Mouse (Mus musculus) hindbrain, embryonic 13.5 days (tissue): Measurements from ENCODE around the gene Pafah1b2. TPM values are rescaled to one million over a fixed set of nuclear protein-coding genes. Genes with fewer than 3 reads are reported as not detected.

Source experiments
- ATAC-seq: fragments of 200-750 bp; cut with Nextera tagmentation; 2 replicates; pipeline ENCODE4 v1.8.0; 2017; ENCODE audit warnings: moderate TSS enrichment; ENCODE audit not compliant: low FRiP score
- H3K27ac ChIP-seq: fragments of 300-500 bp; sonication (generic); 2 replicates; pipeline ENCODE4 v1.5.1; 2015; ENCODE audit warnings: inconsistent platforms, mild to moderate bottlenecking, moderate library complexity
- H3K27me3 ChIP-seq: fragments of 300-500 bp; sonication (generic); 2 replicates; pipeline ENCODE4 v1.6.1; 2015; ENCODE audit warnings: mild to moderate bottlenecking, inconsistent platforms
- H3K36me3 ChIP-seq: fragments of 300-500 bp; sonication (generic); 2 replicates; pipeline ENCODE4 v1.6.1; 2015; ENCODE audit warnings: mild to moderate bottlenecking, inconsistent platforms
- H3K4me1 ChIP-seq: fragments of 300-500 bp; sonication (generic); replicated peaks from 2 replicates; pipeline ENCODE4 v1.6.1; 2015; ENCODE audit warnings: inconsistent platforms
- H3K4me2 ChIP-seq: fragments of 300-500 bp; sonication (generic); 2 replicates; pipeline ENCODE4 v1.6.1; 2015; ENCODE audit warnings: inconsistent platforms, mild to moderate bottlenecking, moderate library complexity
- H3K4me3 ChIP-seq: fragments of 300-500 bp; sonication (generic); 2 replicates; pipeline ENCODE4 v1.5.1; 2015; ENCODE audit warnings: mild to moderate bottlenecking, inconsistent platforms
- H3K9ac ChIP-seq: fragments of 300-500 bp; sonication (generic); 2 replicates; pipeline ENCODE4 v1.6.1; 2015; ENCODE audit warnings: mild to moderate bottlenecking, inconsistent platforms
- H3K9me3 ChIP-seq: fragments of 300-500 bp; sonication (generic); 2 replicates; pipeline ENCODE4 v1.6.1; 2016; ENCODE audit warnings: inconsistent platforms
- WGBS: fragments of 180-500 bp; shearing (Covaris S2); methylation state at CpG from one replicate; pipeline ENCODE4 v1.1.7; 2015; 5-methylcytosine and 5-hydroxymethylcytosine counted together
- polyA plus RNA-seq: library from polyadenylated mRNA; unstranded; fragments of >200 nt; fragmentation: Nextera tagmentation; extraction: Ambion mirVana; gene quantifications from 2 replicates; pipeline ENCODE4 v1.2.1, GENCODE M21; 2015

Pafah1b2 gene
- polyA plus RNA-seq: 301 and 314 TPM in 2 replicates

- Histone ChIP-seq H3K9me3 (no peaks in the 10 kb centered on the region), H3K4me1 (peaks cover 51% of the 10 kb centered on the region), H3K4me3 (peak within 1 kb of the TSS; percentile 94), H3K9ac (peak within 1 kb of the TSS; percentile 98), H3K27me3 (no peaks in the 10 kb centered on the region), H3K27ac (peak within 1 kb of the TSS; percentile 94), H3K4me2 (peak within 1 kb of the TSS; percentile 69), H3K36me3 (no peaks in the 10 kb centered on the region)
- 4% methylated on average over 56 of the region's 78 CpGs for WGBS
- ATAC-seq: peak; percentile 89
Measured at GRCm38 (mm10) chr9:46012091-46013008, at the start of gene Pafah1b2, which contains the start of gene Sik3. Gene Pafah1b2 (minus strand): TSS chr9:46012690. Gene Sik3 (plus strand): TSS chr9:46012820.

- Histone ChIP-seq H3K36me3 (no peaks in the 10 kb centered on the region), H3K9ac (no peak overlapping the region), H3K9me3 (no peaks in the 10 kb centered on the region), H3K27ac (no peak overlapping the region; the same call in 1 of the 2 replicates), H3K4me1 (peaks cover 5% of the 10 kb centered on the region; the same call in 1 of the 2 replicates), H3K27me3 (no peaks in the 10 kb centered on the region), H3K4me2 (no peak overlapping the region), H3K4me3 (no peak overlapping the region)
- no peak for ATAC-seq
- WGBS: 72% methylated on average over 9 of the region's 9 CpGs
Measured at GRCm38 (mm10) chr9:46061696-46062425, 49.4 kb upstream of the Pafah1b2 start.

- no peak overlapping the region for H3K4me3 ChIP-seq
- no peak for ATAC-seq
- H3K27me3 ChIP-seq: no peaks in the 10 kb centered on the region
- peaks cover 7% of the 10 kb centered on the region; the same call in 1 of the 2 replicates for H3K4me1 ChIP-seq
- 76% methylated on average over 2 of the region's 2 CpGs for WGBS
- H3K36me3 ChIP-seq: no peaks in the 10 kb centered on the region
- H3K9ac ChIP-seq: no peak overlapping the region
- no peak overlapping the region for H3K4me2 ChIP-seq
- H3K9me3 ChIP-seq: no peaks in the 10 kb centered on the region
- no peak overlapping the region for H3K27ac ChIP-seq
Measured at GRCm38 (mm10) chr9:46060249-46060648, 47.8 kb upstream of the Pafah1b2 start.

- Histone ChIP-seq H3K36me3 (no peaks in the 10 kb centered on the region), H3K4me3 (no peak overlapping the region), H3K27me3 (no peaks in the 10 kb centered on the region), H3K4me2 (no peak overlapping the region), H3K9ac (no peak overlapping the region), H3K4me1 (peaks cover 17% of the 10 kb centered on the region; the same call in 1 of the 2 replicates), H3K9me3 (no peaks in the 10 kb centered on the region), H3K27ac (no peak overlapping the region)
- ATAC-seq: no peak
- WGBS: 89% methylated on average over 3 of the region's 3 CpGs
Measured at GRCm38 (mm10) chr9:46058065-46058464, 45.6 kb upstream of the Pafah1b2 start.

- ATAC-seq: no peak
- no peaks in the 10 kb centered on the region for H3K9me3 ChIP-seq
- H3K36me3 ChIP-seq: no peaks in the 10 kb centered on the region
- H3K4me2 ChIP-seq: no peak overlapping the region
- no peak overlapping the region for H3K27ac ChIP-seq
- no peak overlapping the region for H3K4me3 ChIP-seq
- no peak overlapping the region for H3K9ac ChIP-seq
- no peaks in the 10 kb centered on the region for H3K27me3 ChIP-seq
- WGBS: 65% methylated on average over 9 of the region's 9 CpGs
- peaks cover 29% of the 10 kb centered on the region for H3K4me1 ChIP-seq
Measured at GRCm38 (mm10) chr9:46053014-46053666, 40.6 kb upstream of the Pafah1b2 start.

GRCm38 (mm10) chr9:46050203-46050602, 37.7 kb upstream of the Pafah1b2 start:
- no peaks in the 10 kb centered on the region for H3K9me3 ChIP-seq
- 83% methylated on average over 8 of the region's 8 CpGs for WGBS
- peaks cover 32% of the 10 kb centered on the region for H3K4me1 ChIP-seq
- H3K4me3 ChIP-seq: no peak overlapping the region
- no peak overlapping the region for H3K27ac ChIP-seq
- H3K9ac ChIP-seq: no peak overlapping the region
- no peak overlapping the region for H3K4me2 ChIP-seq
- ATAC-seq: no peak
- H3K36me3 ChIP-seq: no peaks in the 10 kb centered on the region
- H3K27me3 ChIP-seq: no peaks in the 10 kb centered on the region

- no peak overlapping the region for H3K27ac ChIP-seq
- no peak overlapping the region for H3K4me3 ChIP-seq
- no peaks in the 10 kb centered on the region for H3K36me3 ChIP-seq
- H3K27me3 ChIP-seq: no peaks in the 10 kb centered on the region
- WGBS: 85% methylated on average over 7 of the region's 7 CpGs
- no peak overlapping the region for H3K4me2 ChIP-seq
- no peaks in the 10 kb centered on the region for H3K9me3 ChIP-seq
- ATAC-seq: no peak
- no peak overlapping the region for H3K9ac ChIP-seq
- H3K4me1 ChIP-seq: peaks cover 31% of the 10 kb centered on the region
Measured at GRCm38 (mm10) chr9:46049525-46049924, 37.0 kb upstream of the Pafah1b2 start.

GRCm38 (mm10) chr9:46046724-46047517, 34.4 kb upstream of the Pafah1b2 start:
- Histone ChIP-seq H3K27ac (no peak overlapping the region), H3K9me3 (no peaks in the 10 kb centered on the region), H3K4me3 (no peak overlapping the region), H3K27me3 (no peaks in the 10 kb centered on the region), H3K9ac (no peak overlapping the region), H3K4me1 (peaks cover 18% of the 10 kb centered on the region), H3K4me2 (no peak overlapping the region), H3K36me3 (no peaks in the 10 kb centered on the region)
- WGBS: 52% methylated on average over 11 of the region's 11 CpGs
- no peak for ATAC-seq

- Histone ChIP-seq H3K27me3 (no peaks in the 10 kb centered on the region), H3K9ac (no peak overlapping the region), H3K4me1 (peaks cover 8% of the 10 kb centered on the region; the same call in 1 of the 2 replicates), H3K4me2 (no peak overlapping the region), H3K4me3 (no peak overlapping the region), H3K36me3 (no peaks in the 10 kb centered on the region), H3K27ac (no peak overlapping the region), H3K9me3 (no peaks in the 10 kb centered on the region)
- no peak for ATAC-seq
- 89% methylated on average over 8 of the region's 8 CpGs for WGBS
Measured at GRCm38 (mm10) chr9:46043626-46044025, 31.1 kb upstream of the Pafah1b2 start.

GRCm38 (mm10) chr9:46042387-46042786, 29.9 kb upstream of the Pafah1b2 start:
- no peaks in the 10 kb centered on the region for H3K36me3 ChIP-seq
- H3K9ac ChIP-seq: no peak overlapping the region
- H3K27ac ChIP-seq: no peak overlapping the region
- peaks cover 8% of the 10 kb centered on the region; the same call in 1 of the 2 replicates for H3K4me1 ChIP-seq
- WGBS: 80% methylated on average over 3 of the region's 3 CpGs
- ATAC-seq: no peak
- H3K4me2 ChIP-seq: no peak overlapping the region
- no peaks in the 10 kb centered on the region for H3K9me3 ChIP-seq
- H3K27me3 ChIP-seq: no peaks in the 10 kb centered on the region
- no peak overlapping the region for H3K4me3 ChIP-seq

GRCm38 (mm10) chr9:46041186-46041585, 28.7 kb upstream of the Pafah1b2 start:
- Histone ChIP-seq H3K4me1 (no peaks in the 10 kb centered on the region), H3K27me3 (no peaks in the 10 kb centered on the region), H3K9me3 (no peaks in the 10 kb centered on the region), H3K27ac (no peak overlapping the region), H3K36me3 (no peaks in the 10 kb centered on the region), H3K9ac (no peak overlapping the region), H3K4me3 (no peak overlapping the region), H3K4me2 (no peak overlapping the region)
- no peak for ATAC-seq
- WGBS: 89% methylated on average over 2 of the region's 2 CpGs
